Mouse (Mus musculus): ENCODE measurements around the gene Esrrg. TPM values are rescaled to one million over a fixed set of nuclear protein-coding genes. Genes with fewer than 3 reads are reported as not detected.

The Esrrg gene
- polyA plus RNA-seq, 1 experiment, result 1.0 TPM

- no peaks in the 10 kb centered on the region for H3K27me3 ChIP-seq (ENCODE audit: control insufficient read depth, insufficient read depth, low read length)
- H3K4me1 ChIP-seq (replicated peaks; ENCODE audit: control insufficient read depth, insufficient read depth, low read length), result no peaks in the 10 kb centered on the region
- no peaks in the 10 kb centered on the region for H3K36me3 ChIP-seq (ENCODE audit: control insufficient read depth, insufficient read depth, low read length)
- H3K4me3 ChIP-seq (ENCODE audit: control insufficient read depth, insufficient read depth, low read length), result no peak overlapping the region
- WGBS, result 38% methylated on average over 6 of the region's 6 CpGs
- H3K27ac ChIP-seq (ENCODE audit: control insufficient read depth, insufficient read depth, low read length), result no peak overlapping the region
- TF ChIP-seq CTCF (IDR thresholded peaks at IDR 0.05; ENCODE audit: borderline replicate concordance, control insufficient read depth, extremely low read depth, insufficient read depth, low read length, poor library complexity) (no peak), POLR2A (IDR thresholded peaks at IDR 0.05; ENCODE audit: control insufficient read depth, extremely low read depth, insufficient read depth, low read length, poor library complexity) (no peak)
- DNase-seq, result no peak
Observed at GRCm38 (mm10) chr1:188207421-188207820, 598.8 kb downstream of the Esrrg start.

GRCm38 (mm10) chr1:188209025-188209424 is 600.4 kb downstream of the Esrrg start:
- 79% methylated on average over 1 of the region's 1 CpGs for WGBS
- Histone ChIP-seq H3K27ac (ENCODE audit: control insufficient read depth, insufficient read depth, low read length) (no peak overlapping the region), H3K4me1 (replicated peaks; ENCODE audit: control insufficient read depth, insufficient read depth, low read length) (no peaks in the 10 kb centered on the region), H3K36me3 (ENCODE audit: control insufficient read depth, insufficient read depth, low read length) (no peaks in the 10 kb centered on the region), H3K4me3 (ENCODE audit: control insufficient read depth, insufficient read depth, low read length) (no peak overlapping the region), H3K27me3 (ENCODE audit: control insufficient read depth, insufficient read depth, low read length) (no peaks in the 10 kb centered on the region)
- TF ChIP-seq POLR2A (IDR thresholded peaks at IDR 0.05; ENCODE audit: control insufficient read depth, extremely low read depth, insufficient read depth, low read length, poor library complexity), result no peak
- TF ChIP-seq CTCF (IDR thresholded peaks at IDR 0.05; ENCODE audit: borderline replicate concordance, control insufficient read depth, extremely low read depth, insufficient read depth, low read length, poor library complexity), result no peak
- DNase-seq, result no peak

DNA sequence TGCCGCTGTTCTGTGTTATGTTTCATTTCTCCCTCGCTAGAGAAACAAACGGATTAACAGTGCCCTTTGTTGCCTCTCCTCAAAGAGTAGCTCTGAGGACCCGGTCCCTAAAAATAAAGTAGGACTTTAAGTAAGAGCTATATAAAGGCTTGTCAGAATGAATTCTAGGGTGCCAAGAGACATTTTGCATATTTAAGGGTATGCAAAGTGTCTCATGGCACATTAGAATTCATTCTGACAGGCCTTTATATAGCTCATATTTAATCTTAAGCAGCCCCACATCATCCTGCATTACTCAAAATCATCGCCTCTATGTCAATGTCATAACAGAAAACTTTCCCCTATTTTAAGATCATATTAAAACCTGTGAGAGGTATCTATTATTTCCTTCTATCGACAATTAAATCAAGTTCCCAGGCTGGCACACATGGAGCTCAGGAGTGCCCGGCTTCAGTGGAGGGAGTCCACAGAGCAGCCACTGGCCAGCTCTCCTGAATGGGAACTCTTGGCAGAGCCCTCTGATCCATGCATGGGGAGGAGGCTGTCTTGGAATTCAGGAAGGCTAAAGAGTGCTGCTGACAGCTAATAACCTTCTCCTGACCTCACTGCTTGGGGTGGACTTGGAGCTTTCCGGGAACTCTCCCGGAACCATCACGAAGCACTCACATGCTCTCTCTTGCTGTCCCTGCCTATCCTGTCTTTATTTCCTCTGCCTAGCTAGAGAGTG is 606.5 kb downstream of the Esrrg start:
- Histone ChIP-seq H3K27ac (ENCODE audit: control insufficient read depth, insufficient read depth, low read length) (no peak overlapping the region), H3K36me3 (ENCODE audit: control insufficient read depth, insufficient read depth, low read length) (no peaks in the 10 kb centered on the region), H3K4me3 (ENCODE audit: control insufficient read depth, insufficient read depth, low read length) (no peak overlapping the region), H3K4me1 (replicated peaks; ENCODE audit: control insufficient read depth, insufficient read depth, low read length) (no peaks in the 10 kb centered on the region), H3K27me3 (ENCODE audit: control insufficient read depth, insufficient read depth, low read length) (no peaks in the 10 kb centered on the region)
- WGBS, result 84% methylated on average over 10 of the region's 10 CpGs
- no peak for TF ChIP-seq CTCF (IDR thresholded peaks at IDR 0.05; ENCODE audit: borderline replicate concordance, control insufficient read depth, extremely low read depth, insufficient read depth, low read length, poor library complexity)
- TF ChIP-seq POLR2A (IDR thresholded peaks at IDR 0.05; ENCODE audit: control insufficient read depth, extremely low read depth, insufficient read depth, low read length, poor library complexity), result no peak
- no peak for DNase-seq

GRCm38 (mm10) chr1:188221226-188221792 is 612.7 kb downstream of the Esrrg start:
- no peaks in the 10 kb centered on the region for H3K36me3 ChIP-seq (ENCODE audit: control insufficient read depth, insufficient read depth, low read length)
- H3K27me3 ChIP-seq (ENCODE audit: control insufficient read depth, insufficient read depth, low read length), result no peaks in the 10 kb centered on the region
- no peak overlapping the region for H3K27ac ChIP-seq (ENCODE audit: control insufficient read depth, insufficient read depth, low read length)
- no peak overlapping the region for H3K4me3 ChIP-seq (ENCODE audit: control insufficient read depth, insufficient read depth, low read length)
- TF ChIP-seq CTCF (IDR thresholded peaks at IDR 0.05; ENCODE audit: borderline replicate concordance, control insufficient read depth, extremely low read depth, insufficient read depth, low read length, poor library complexity) (no peak), POLR2A (IDR thresholded peaks at IDR 0.05; ENCODE audit: control insufficient read depth, extremely low read depth, insufficient read depth, low read length, poor library complexity) (no peak)
- no peaks in the 10 kb centered on the region for H3K4me1 ChIP-seq (replicated peaks; ENCODE audit: control insufficient read depth, insufficient read depth, low read length)
- 80% methylated on average over 4 of the region's 4 CpGs for WGBS
- DNase-seq, result no peak

DNA sequence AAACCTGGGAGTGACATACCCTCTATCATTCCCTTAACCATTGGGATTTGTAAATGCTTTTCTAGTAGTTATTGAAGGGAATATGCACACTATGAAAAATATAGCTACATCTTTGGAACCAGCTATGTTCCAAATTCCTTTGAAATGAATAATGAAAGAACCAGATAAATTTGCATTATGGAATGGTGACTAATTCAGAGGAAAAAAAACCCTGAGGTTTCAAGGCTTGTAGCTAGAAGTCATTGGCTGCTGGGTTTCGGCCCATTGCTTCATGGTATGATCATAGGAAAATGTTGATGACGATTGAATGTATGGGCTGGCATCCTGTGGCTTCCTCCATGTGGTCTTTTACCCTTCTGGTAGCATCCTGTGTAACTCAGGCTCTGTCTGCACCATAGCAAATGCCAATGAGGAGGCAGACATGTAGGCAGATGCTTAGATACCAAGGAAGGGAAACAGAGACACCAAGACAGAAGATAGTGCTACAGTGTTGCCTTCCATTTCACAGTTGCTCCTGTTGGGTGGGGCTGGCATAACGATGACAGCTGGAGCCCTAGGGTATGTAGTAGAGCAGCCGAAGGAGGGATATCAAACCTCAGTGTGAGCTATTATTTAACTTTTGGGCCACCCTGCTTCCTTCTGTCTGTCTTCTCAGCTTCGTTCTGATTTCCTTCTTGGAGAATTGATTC is 624.6 kb downstream of the Esrrg start:
- no peak overlapping the region for H3K27ac ChIP-seq (ENCODE audit: control insufficient read depth, insufficient read depth, low read length)
- DNase-seq, result no peak
- H3K36me3 ChIP-seq (ENCODE audit: control insufficient read depth, insufficient read depth, low read length), result no peaks in the 10 kb centered on the region
- no peaks in the 10 kb centered on the region for H3K27me3 ChIP-seq (ENCODE audit: control insufficient read depth, insufficient read depth, low read length)
- WGBS, result 85% methylated on average over 5 of the region's 5 CpGs
- H3K4me1 ChIP-seq (replicated peaks; ENCODE audit: control insufficient read depth, insufficient read depth, low read length), result no peaks in the 10 kb centered on the region
- H3K4me3 ChIP-seq (ENCODE audit: control insufficient read depth, insufficient read depth, low read length), result no peak overlapping the region
- TF ChIP-seq POLR2A (IDR thresholded peaks at IDR 0.05; ENCODE audit: control insufficient read depth, extremely low read depth, insufficient read depth, low read length, poor library complexity) (no peak), CTCF (IDR thresholded peaks at IDR 0.05; ENCODE audit: borderline replicate concordance, control insufficient read depth, extremely low read depth, insufficient read depth, low read length, poor library complexity) (no peak)

GRCm38 (mm10) chr1:188238636-188239035 is 630.0 kb downstream of the Esrrg start:
- no peaks in the 10 kb centered on the region for H3K27me3 ChIP-seq (ENCODE audit: control insufficient read depth, insufficient read depth, low read length)
- no peaks in the 10 kb centered on the region for H3K36me3 ChIP-seq (ENCODE audit: control insufficient read depth, insufficient read depth, low read length)
- no peak overlapping the region for H3K27ac ChIP-seq (ENCODE audit: control insufficient read depth, insufficient read depth, low read length)
- no peak for DNase-seq
- no peaks in the 10 kb centered on the region for H3K4me1 ChIP-seq (replicated peaks; ENCODE audit: control insufficient read depth, insufficient read depth, low read length)
- H3K4me3 ChIP-seq (ENCODE audit: control insufficient read depth, insufficient read depth, low read length), result no peak overlapping the region
- TF ChIP-seq CTCF (IDR thresholded peaks at IDR 0.05; ENCODE audit: borderline replicate concordance, control insufficient read depth, extremely low read depth, insufficient read depth, low read length, poor library complexity), result no peak
- no peak for TF ChIP-seq POLR2A (IDR thresholded peaks at IDR 0.05; ENCODE audit: control insufficient read depth, extremely low read depth, insufficient read depth, low read length, poor library complexity)
